Mouse (Mus musculus) forebrain, embryonic 16.5 days (tissue): Measurements from ENCODE around the gene Erlin1. TPM values are rescaled to one million over a fixed set of nuclear protein-coding genes. Genes with fewer than 3 reads are reported as not detected.

Source experiments
- ATAC-seq: fragments of 200-750 bp; cut with Nextera tagmentation; 2 replicates; pipeline ENCODE4 v1.8.0; 2017; ENCODE audit warnings: mild to moderate bottlenecking, moderate library complexity
- H3K27ac ChIP-seq: fragments of 300-500 bp; sonication (generic); 2 replicates; pipeline ENCODE4 v1.5.1; 2014; ENCODE audit warnings: low read length, control low read depth
- H3K27me3 ChIP-seq: fragments of 300-500 bp; sonication (generic); replicated peaks from 2 replicates; pipeline ENCODE4 v1.6.1; 2014; ENCODE audit warnings: low read length; ENCODE audit not compliant: control insufficient read depth, insufficient read depth
- H3K36me3 ChIP-seq: fragments of 300-500 bp; sonication (generic); 2 replicates; pipeline ENCODE4 v1.6.1; 2014; ENCODE audit not compliant: control insufficient read depth, insufficient read depth
- H3K4me1 ChIP-seq: fragments of 300-500 bp; sonication (generic); replicated peaks from 2 replicates; pipeline ENCODE4 v1.6.1; 2014; ENCODE audit warnings: low read length; ENCODE audit not compliant: control insufficient read depth, insufficient read depth
- H3K4me2 ChIP-seq: fragments of 300-500 bp; sonication (generic); 2 replicates; pipeline ENCODE4 v1.6.1; 2014; ENCODE audit warnings: mild to moderate bottlenecking, low read length, control low read depth
- H3K4me3 ChIP-seq: fragments of 300-500 bp; sonication (generic); replicated peaks from 2 replicates; pipeline ENCODE4 v1.5.1; 2014; ENCODE audit warnings: mild to moderate bottlenecking, low read length, control low read depth
- H3K9ac ChIP-seq: fragments of 300-500 bp; sonication (generic); replicated peaks from 2 replicates; pipeline ENCODE4 v1.6.1; 2014; ENCODE audit warnings: low read depth, low read length, control low read depth
- H3K9me3 ChIP-seq: fragments of 300-500 bp; sonication (generic); 2 replicates; pipeline ENCODE4 v1.6.1; 2016; ENCODE audit warnings: low read length; ENCODE audit not compliant: control insufficient read depth
- WGBS: fragments of 180-500 bp; shearing (Covaris S2); extraction: QIAGEN DNeasy Blood & Tissue Kit; methylation state at CpG from one replicate; pipeline ENCODE4 v1.1.7; 2014; 5-methylcytosine and 5-hydroxymethylcytosine counted together
- polyA plus RNA-seq: library from polyadenylated mRNA; unstranded; fragments of >200 nt; fragmentation: Nextera tagmentation; extraction: Ambion mirVana; gene quantifications from 2 replicates; pipeline ENCODE4 v1.2.1, GENCODE M21; 2015

The Erlin1 gene
- polyA plus RNA-seq, 1 experiment from 2014 or later: 20.8 TPM

DNA sequence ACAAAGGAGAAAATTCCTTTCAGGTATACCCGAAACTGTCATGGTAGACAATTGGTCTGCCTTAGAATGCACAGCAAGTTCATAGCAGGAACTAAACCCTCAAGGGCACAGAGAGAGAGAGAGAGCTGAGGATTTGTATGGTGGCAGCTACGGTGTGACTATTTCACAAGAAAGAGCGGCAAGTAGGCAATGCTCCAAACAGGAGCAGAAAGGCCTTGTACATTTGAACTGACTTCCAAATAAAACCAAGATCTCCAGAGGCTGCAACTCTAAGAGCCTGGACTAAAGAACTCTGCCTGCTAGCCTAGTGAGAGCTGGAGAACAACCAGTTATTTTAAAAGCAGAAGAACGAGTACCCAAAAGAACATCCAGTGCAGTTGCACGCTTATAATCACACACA lies 27.5 kb downstream of the Erlin1 start:
- Histone ChIP-seq H3K27me3 (no peaks in the 10 kb centered on the region), H3K27ac (no peak overlapping the region), H3K4me2 (no peak overlapping the region), H3K4me3 (no peak overlapping the region), H3K36me3 (peaks cover 10% of the 10 kb centered on the region), H3K9ac (no peak overlapping the region), H3K9me3 (no peaks in the 10 kb centered on the region), H3K4me1 (no peaks in the 10 kb centered on the region)
- no peak for ATAC-seq
- WGBS: 77% methylated on average over 5 of the region's 5 CpGs

DNA sequence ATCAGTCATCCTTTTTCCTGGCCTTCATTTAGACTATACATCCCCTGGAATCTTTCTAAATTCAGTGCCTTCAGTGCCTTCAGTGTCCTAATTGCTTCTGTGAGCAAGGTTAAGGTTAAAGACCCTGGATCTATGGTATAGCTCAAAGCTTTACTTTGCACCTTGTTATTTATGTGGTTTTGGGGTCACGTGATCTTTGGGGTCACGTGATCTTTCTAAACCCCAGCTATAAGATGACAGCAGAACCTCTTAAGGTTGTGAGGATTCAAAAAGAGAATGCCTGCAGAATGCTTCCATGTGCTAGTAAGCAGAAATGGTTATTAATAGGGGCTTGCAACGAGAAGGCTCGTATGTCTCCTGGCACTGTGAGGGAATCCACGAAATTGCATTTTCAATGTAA lies 36.2 kb downstream of the Erlin1 start:
- no peaks in the 10 kb centered on the region for H3K27me3 ChIP-seq
- H3K27ac ChIP-seq: no peak overlapping the region
- no peaks in the 10 kb centered on the region for H3K9me3 ChIP-seq
- WGBS: 97% methylated on average over 5 of the region's 5 CpGs
- H3K4me3 ChIP-seq: no peak overlapping the region
- no peak overlapping the region for H3K4me2 ChIP-seq
- no peak overlapping the region for H3K9ac ChIP-seq
- H3K4me1 ChIP-seq: no peaks in the 10 kb centered on the region
- peaks cover 19% of the 10 kb centered on the region for H3K36me3 ChIP-seq
- ATAC-seq: no peak

DNA sequence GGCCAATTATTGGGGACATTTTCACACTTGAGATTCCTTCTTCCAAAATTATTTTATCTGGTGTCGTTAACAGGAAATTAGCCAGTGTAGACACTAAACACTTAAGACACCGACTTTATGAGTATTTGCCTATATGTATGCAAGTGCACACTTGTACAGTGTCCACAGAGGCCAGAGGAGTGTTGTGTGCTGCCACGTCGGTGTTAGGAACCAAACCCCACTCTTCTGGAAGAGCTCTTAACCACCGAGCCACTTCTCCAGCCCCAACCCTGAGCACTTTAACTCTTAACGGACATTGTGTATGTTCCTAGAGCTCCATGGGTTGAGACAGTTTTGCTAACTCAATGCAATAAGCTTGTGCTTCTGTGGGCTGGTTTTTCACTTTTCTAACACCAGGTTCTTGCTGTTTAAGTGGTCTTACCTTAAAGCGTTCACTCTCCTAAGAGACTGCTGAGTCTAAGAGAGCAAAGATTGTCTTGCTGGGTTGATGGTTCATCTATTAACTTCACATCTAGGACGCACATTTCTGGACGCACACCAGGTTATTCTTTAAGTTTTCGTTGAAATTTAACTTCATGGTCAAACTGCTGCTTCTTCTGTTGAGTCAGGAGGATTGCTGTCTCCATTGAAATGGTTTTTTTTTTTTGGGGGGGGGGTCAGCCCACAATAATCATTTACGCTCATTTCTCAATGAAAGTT lies 37.4 kb downstream of the Erlin1 start:
- H3K4me3 ChIP-seq: no peak overlapping the region
- peaks cover 12% of the 10 kb centered on the region; the same call in 1 of the 2 replicates for H3K36me3 ChIP-seq
- no peak overlapping the region for H3K4me2 ChIP-seq
- H3K4me1 ChIP-seq: no peaks in the 10 kb centered on the region
- ATAC-seq: no peak
- H3K9ac ChIP-seq: no peak overlapping the region
- H3K27ac ChIP-seq: no peak overlapping the region
- no peaks in the 10 kb centered on the region for H3K9me3 ChIP-seq
- WGBS: 96% methylated on average over 11 of the region's 11 CpGs
- H3K27me3 ChIP-seq: no peaks in the 10 kb centered on the region

DNA sequence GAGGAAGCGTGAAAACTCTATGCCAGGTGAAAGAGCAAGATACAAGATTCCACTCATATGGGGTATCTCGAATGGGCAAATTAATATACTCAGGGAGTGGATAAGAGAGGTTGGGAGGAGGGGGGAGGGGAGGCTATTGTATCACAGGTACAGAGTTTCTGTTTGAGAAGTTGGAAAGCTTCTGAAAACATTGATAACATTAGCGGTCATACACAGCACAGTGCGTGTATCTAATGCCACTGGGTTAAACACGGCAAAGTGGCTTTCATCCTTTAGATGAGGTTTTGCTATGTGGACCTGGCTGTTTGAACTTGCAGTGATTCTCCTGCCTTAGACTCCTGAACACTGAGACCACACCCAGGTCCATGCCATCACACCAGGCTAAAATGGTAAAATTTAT lies 39.6 kb downstream of the Erlin1 start:
- Histone ChIP-seq H3K36me3 (peaks cover 5% of the 10 kb centered on the region; the same call in 1 of the 2 replicates), H3K4me2 (no peak overlapping the region), H3K9me3 (no peaks in the 10 kb centered on the region), H3K27ac (no peak overlapping the region), H3K9ac (no peak overlapping the region), H3K4me1 (no peaks in the 10 kb centered on the region), H3K27me3 (no peaks in the 10 kb centered on the region), H3K4me3 (no peak overlapping the region)
- 92% methylated on average over 5 of the region's 5 CpGs for WGBS
- no peak for ATAC-seq

DNA sequence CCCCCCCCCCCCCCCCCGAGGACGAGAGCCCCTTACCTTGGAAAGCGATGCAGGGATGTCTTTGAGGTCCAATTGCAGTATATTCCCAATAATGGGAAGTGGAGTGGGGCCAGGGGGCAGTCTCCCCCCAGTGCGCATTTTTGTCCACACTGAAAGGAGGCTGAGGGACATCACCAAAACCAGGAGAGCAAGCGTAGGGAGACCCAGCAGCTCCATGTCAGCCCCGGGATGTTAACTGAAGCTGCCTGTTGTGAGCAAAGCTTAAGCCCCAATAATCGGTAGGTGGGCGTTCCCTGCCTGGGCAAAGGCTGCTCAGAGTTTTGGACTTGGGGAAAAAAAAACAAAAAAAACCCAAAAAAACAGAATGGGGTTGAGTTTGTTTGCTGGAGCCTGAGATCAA lies 40.6 kb downstream of the Erlin1 start, which contains the start of gene Cyp2c23:
Gene Cyp2c23, minus strand, starts transcription at position 237 of the 400 bp plus-strand sequence.
- Histone ChIP-seq H3K36me3 (0 out of 2 replicates have a peak, but pooled peaks cover 2% of the 10 kb centered on the region), H3K4me2 (no peak within 1 kb of the TSS), H3K27me3 (no peaks in the 10 kb centered on the region), H3K9me3 (no peaks in the 10 kb centered on the region), H3K4me3 (no peak within 1 kb of the TSS), H3K9ac (no peak within 1 kb of the TSS), H3K4me1 (no peaks in the 10 kb centered on the region), H3K27ac (no peak within 1 kb of the TSS)
- no peak for ATAC-seq
- 74% methylated on average over 6 of the region's 8 CpGs for WGBS

DNA sequence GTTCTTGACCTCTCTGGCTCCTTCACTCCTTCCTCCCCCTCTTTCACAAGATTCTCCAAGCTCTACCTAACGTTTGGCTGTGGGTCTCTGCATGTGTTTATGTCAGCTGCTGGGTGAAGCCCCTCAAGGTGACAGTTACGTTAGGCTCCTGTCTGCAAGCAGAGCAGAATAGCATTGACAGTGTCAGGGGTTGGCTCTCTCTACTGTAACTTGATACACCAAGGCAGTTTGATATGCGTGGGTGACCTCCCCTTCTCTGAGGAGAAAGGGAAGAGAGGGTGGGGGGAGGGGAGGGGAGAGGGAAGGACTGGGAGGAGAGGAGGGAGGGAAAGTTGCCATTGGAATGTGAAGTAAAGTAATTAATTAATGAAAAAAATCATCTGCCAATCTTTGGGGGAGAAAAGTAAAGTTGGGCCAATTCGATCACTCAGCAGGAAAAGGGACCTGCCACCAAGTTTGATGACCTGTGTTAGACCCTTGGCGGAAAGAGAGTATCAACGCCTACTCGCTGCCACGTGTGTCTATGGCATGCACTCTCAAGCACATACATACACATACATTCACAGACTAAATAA lies 42.5 kb downstream of the Erlin1 start:
- Histone ChIP-seq H3K27ac (no peak overlapping the region), H3K27me3 (no peaks in the 10 kb centered on the region), H3K4me3 (no peak overlapping the region), H3K36me3 (no peaks in the 10 kb centered on the region), H3K4me2 (no peak overlapping the region), H3K9ac (no peak overlapping the region), H3K9me3 (no peaks in the 10 kb centered on the region), H3K4me1 (no peaks in the 10 kb centered on the region)
- 75% methylated on average over 8 of the region's 8 CpGs for WGBS
- ATAC-seq: no peak

DNA sequence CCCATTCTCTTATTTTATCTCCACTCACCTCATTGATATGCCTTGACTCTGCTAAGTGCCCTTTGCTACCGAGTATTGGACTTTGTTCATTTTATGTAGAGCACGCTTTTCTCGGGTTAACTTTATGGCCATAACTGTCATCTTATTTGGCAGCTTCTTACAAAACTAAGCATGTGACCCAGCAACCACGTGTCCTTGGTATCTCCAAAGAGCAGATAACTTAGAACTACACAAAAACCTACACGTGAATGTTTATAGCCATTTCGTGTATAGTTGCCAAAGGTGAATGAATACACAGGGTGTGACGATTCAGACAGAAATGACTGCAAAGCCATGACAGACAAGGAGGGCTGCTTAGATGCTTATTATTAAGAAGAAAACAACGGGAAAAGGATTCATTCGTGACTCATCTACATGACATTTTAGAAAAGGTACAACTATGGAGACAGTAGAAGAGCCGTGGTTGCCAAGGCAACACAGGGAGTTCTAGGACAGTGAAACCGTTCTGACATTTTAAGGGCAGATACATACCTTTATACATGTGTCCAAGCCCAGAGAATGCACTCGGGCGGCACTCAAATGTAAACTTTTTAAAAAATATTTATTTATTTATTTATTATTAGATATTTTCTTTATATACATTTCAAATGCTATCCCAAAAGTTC lies 44.5 kb downstream of the Erlin1 start:
- Histone ChIP-seq H3K9me3 (no peaks in the 10 kb centered on the region), H3K27ac (no peak overlapping the region), H3K27me3 (no peaks in the 10 kb centered on the region), H3K36me3 (no peaks in the 10 kb centered on the region), H3K4me1 (no peaks in the 10 kb centered on the region), H3K9ac (no peak overlapping the region), H3K4me2 (no peak overlapping the region), H3K4me3 (no peak overlapping the region)
- WGBS: 91% methylated on average over 13 of the region's 13 CpGs
- no peak for ATAC-seq

DNA sequence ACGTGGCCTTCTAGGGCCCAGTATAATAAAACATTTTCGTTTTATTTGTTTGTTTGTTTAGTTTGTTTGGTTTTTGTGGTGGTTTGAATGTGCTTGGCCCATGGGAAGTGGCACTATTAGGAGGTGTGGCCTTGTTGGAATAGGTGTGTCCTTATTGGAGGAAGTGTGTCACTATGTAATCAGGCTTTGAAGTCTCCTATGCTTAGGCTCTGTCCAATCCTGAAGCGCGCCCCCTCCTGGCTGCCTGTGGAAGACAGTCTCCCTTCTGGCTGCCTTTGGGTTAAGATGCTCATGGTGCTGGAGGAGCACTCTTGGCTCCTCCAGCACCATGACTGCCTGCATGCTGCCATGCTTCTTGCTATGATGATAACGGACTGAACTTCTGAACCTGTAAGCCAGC lies 46.5 kb downstream of the Erlin1 start:
- Histone ChIP-seq H3K36me3 (no peaks in the 10 kb centered on the region), H3K4me2 (no peak overlapping the region), H3K27ac (no peak overlapping the region), H3K9ac (no peak overlapping the region), H3K27me3 (no peaks in the 10 kb centered on the region), H3K4me3 (no peak overlapping the region), H3K4me1 (no peaks in the 10 kb centered on the region), H3K9me3 (no peaks in the 10 kb centered on the region)
- no peak for ATAC-seq
- WGBS: 74% methylated on average over 5 of the region's 5 CpGs

DNA sequence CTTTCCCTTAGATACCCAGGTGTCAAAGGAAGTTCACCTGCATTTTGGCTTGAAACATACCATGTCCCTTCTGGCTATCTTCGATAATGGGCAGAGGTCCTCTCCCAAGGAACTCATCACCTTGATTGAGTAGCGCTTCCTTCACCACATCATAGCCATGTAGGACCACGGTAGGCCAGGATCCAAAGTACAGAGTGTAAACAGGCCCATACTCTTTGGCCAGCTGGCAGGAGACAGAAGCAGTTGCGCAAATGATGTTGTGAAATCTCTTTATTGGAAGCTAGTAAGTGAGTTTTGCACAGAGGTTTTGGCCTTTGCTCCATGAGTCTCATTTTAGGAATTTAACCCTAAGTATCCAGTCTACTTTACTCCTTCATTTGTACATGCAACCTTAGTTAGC lies 48.1 kb downstream of the Erlin1 start:
- Histone ChIP-seq H3K36me3 (no peaks in the 10 kb centered on the region), H3K4me3 (no peak overlapping the region), H3K27ac (no peak overlapping the region), H3K4me2 (no peak overlapping the region), H3K4me1 (no peaks in the 10 kb centered on the region), H3K9me3 (no peaks in the 10 kb centered on the region), H3K9ac (no peak overlapping the region), H3K27me3 (no peaks in the 10 kb centered on the region)
- WGBS: 95% methylated on average over 4 of the region's 4 CpGs
- ATAC-seq: no peak
